In the genomic region with DNA sequence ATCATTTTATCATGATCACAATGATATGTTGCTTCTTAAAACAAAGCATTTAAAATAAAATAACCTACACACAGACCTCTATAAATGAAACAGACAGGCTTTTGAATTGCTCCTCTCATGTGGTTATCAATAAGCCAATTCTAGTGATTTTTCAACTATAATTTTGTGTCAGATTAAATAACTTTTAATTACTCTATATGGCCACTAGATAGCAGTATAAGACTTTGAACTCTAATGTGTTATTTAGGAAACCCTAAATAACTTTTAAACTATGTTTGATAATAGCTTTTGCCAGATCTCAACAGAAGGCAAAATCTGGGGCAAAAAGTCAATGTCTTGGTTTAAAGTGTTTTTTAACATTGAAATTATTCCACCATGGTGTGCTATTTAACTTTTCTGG, we compare ENCODE assay signal across 18 mouse cellular contexts.
DNase-seq lines count a peak whose midpoint lies in the region; ATAC-seq and TF ChIP-seq lines count a peak whose summit lies in the region.
"Had no signal": no experiment of that assay in that cellular context is flagged by ENCODE, and none has a peak within 500 bp of the region (broad histone marks: within the 10 kb centered on the region; RNA-seq: fewer than 3 reads in every experiment).

No protein-coding gene starts in this region.

- H3K4me1 ChIP-seq in forebrain, embryonic 14.5 days (ENCODE audit: control insufficient read depth, insufficient read depth, low read length) = no peaks in the 10 kb centered on the region
- H3K4me1 ChIP-seq in forebrain, embryonic 13.5 days = no peaks in the 10 kb centered on the region
- no peaks in the 10 kb centered on the region for H3K4me1 ChIP-seq in limb, embryonic 14.5 days (ENCODE audit: control insufficient read depth, insufficient read depth, low read length)
- no peaks in the 10 kb centered on the region for H3K4me1 ChIP-seq in limb, embryonic 10.5 days
- H3K4me1 ChIP-seq in ES-E14 (ENCODE audit: control insufficient read depth in 2 of 2, insufficient read depth in 2 of 2, low read length in 2 of 2, poor library complexity in 1 of 2) = no peaks in the 10 kb centered on the region
- H3K4me1 ChIP-seq: forebrain, embryonic 10.5 days; liver, embryonic 12.5 days; neural tube, embryonic 15.5 days had no signal

- no peaks in the 10 kb centered on the region for H3K36me3 ChIP-seq in forebrain, embryonic 14.5 days (ENCODE audit: control insufficient read depth, insufficient read depth, low read length)
- H3K36me3 ChIP-seq in forebrain, embryonic 13.5 days (ENCODE audit: poor library complexity, severe bottlenecking) = no peaks in the 10 kb centered on the region
- no peaks in the 10 kb centered on the region for H3K36me3 ChIP-seq in limb, embryonic 14.5 days (ENCODE audit: control insufficient read depth, insufficient read depth, low read length)
- no peaks in the 10 kb centered on the region for H3K36me3 ChIP-seq in limb, embryonic 10.5 days
- no peaks in the 10 kb centered on the region for H3K36me3 ChIP-seq in ES-E14 (ENCODE audit: control insufficient read depth, insufficient read depth, low read length, poor library complexity, severe bottlenecking)
- H3K36me3 ChIP-seq: forebrain, embryonic 10.5 days; liver, embryonic 12.5 days; neural tube, embryonic 15.5 days had no signal

- DNase-seq in forebrain, embryonic 14.5 days (ENCODE audit: low spot score) = peak; percentile 68
- peak; percentile 46 for DNase-seq in limb, embryonic 14.5 days (ENCODE audit: low spot score)
- no peak for DNase-seq in limb, embryonic 10.5 days (ENCODE audit: low spot score)
- no peak for DNase-seq in ES-E14 (ENCODE audit: low read depth, low spot score)
- DNase-seq in embryo, embryonic 11 days = peak; percentile 4
- no peak for DNase-seq in ovary, postnatal 10 days (ENCODE audit: low spot score)
- DNase-seq in layer of hippocampus, adult 8-10 months (ENCODE audit: low spot score in 2 of 2) = no peak
- DNase-seq: adrenal gland, postnatal 36 days; gastrocnemius, postnatal 10 days; heart, postnatal 10 days; kidney, postnatal 25 days; lung, postnatal 4 days; right cerebral cortex, postnatal 25 days had no signal

- no peak for ATAC-seq in forebrain, embryonic 14.5 days
- no peak for ATAC-seq in forebrain, embryonic 13.5 days
- ATAC-seq in limb, embryonic 14.5 days (ENCODE audit: low FRiP score, low read depth) = no peak
- ATAC-seq: inflammation-experienced regulatory T-cells, adult 6 months; liver, embryonic 12.5 days had no signal

- no peak overlapping the region for H3K27ac ChIP-seq in forebrain, embryonic 14.5 days (ENCODE audit: low read depth, low read length)
- H3K27ac ChIP-seq in forebrain, embryonic 13.5 days = no peak overlapping the region
- no peak overlapping the region for H3K27ac ChIP-seq in limb, embryonic 14.5 days (replicated peaks; ENCODE audit: low read depth, low read length)
- H3K27ac ChIP-seq in limb, embryonic 10.5 days = no peak overlapping the region
- no peak overlapping the region for H3K27ac ChIP-seq in ES-E14 (ENCODE audit: insufficient read depth, low read depth, low read length, poor library complexity, severe bottlenecking)
- H3K27ac ChIP-seq: forebrain, embryonic 10.5 days; liver, embryonic 12.5 days; neural tube, embryonic 15.5 days had no signal

- in situ Hi-C loops in ES-E14 (cut with MboI; ENCODE audit: low sequenced_read_pairs in 2 of 2, unreplicated experiment in 2 of 2) = loop anchor here (25.0 kb wide), 1 partner anchor 790 kb away; no protein-coding TSS in a partner anchor

- no peak overlapping the region for H3K4me3 ChIP-seq in forebrain, embryonic 14.5 days (ENCODE audit: low read depth, low read length)
- no peak overlapping the region for H3K4me3 ChIP-seq in forebrain, embryonic 13.5 days
- H3K4me3 ChIP-seq in limb, embryonic 14.5 days (replicated peaks; ENCODE audit: low read length) = no peak overlapping the region
- no peak overlapping the region for H3K4me3 ChIP-seq in limb, embryonic 10.5 days
- no peak overlapping the region for H3K4me3 ChIP-seq in ES-E14 (ENCODE audit: insufficient read depth in 1 of 2, low read depth in 1 of 2, low read length in 2 of 2, poor library complexity in 1 of 2, severe bottlenecking in 1 of 2)
- H3K4me3 ChIP-seq: forebrain, embryonic 10.5 days; liver, embryonic 12.5 days; neural tube, embryonic 15.5 days had no signal

- H3K9ac ChIP-seq in forebrain, embryonic 14.5 days (ENCODE audit: low read length) = no peak overlapping the region
- H3K9ac ChIP-seq in forebrain, embryonic 13.5 days = no peak overlapping the region
- H3K9ac ChIP-seq in limb, embryonic 14.5 days (ENCODE audit: low read depth, low read length, severe bottlenecking) = no peak overlapping the region
- H3K9ac ChIP-seq in ES-E14 (ENCODE audit: insufficient read depth, low read depth, low read length, poor library complexity, severe bottlenecking) = no peak overlapping the region
- H3K9ac ChIP-seq: liver, embryonic 12.5 days; neural tube, embryonic 15.5 days had no signal

- no peaks in the 10 kb centered on the region for H3K9me3 ChIP-seq in forebrain, embryonic 14.5 days (replicated peaks; ENCODE audit: control insufficient read depth, low read length)
- H3K9me3 ChIP-seq in forebrain, embryonic 13.5 days (replicated peaks) = no peaks in the 10 kb centered on the region
- no peaks in the 10 kb centered on the region for H3K9me3 ChIP-seq in limb, embryonic 14.5 days (ENCODE audit: control insufficient read depth, low read length)
- H3K9me3 ChIP-seq in limb, embryonic 10.5 days (replicated peaks) = no peaks in the 10 kb centered on the region
- no peaks in the 10 kb centered on the region for H3K9me3 ChIP-seq in ES-E14 (ENCODE audit: control insufficient read depth, insufficient read depth, low read depth, low read length)
- H3K9me3 ChIP-seq: forebrain, embryonic 10.5 days; liver, embryonic 12.5 days; neural tube, embryonic 15.5 days had no signal

- H3K4me2 ChIP-seq in forebrain, embryonic 14.5 days (ENCODE audit: low read length) = no peak overlapping the region
- no peak overlapping the region for H3K4me2 ChIP-seq in forebrain, embryonic 13.5 days
- no peak overlapping the region for H3K4me2 ChIP-seq in limb, embryonic 14.5 days (replicated peaks; ENCODE audit: low read depth, low read length, severe bottlenecking)
- H3K4me2 ChIP-seq: liver, embryonic 12.5 days; neural tube, embryonic 15.5 days had no signal

- TF ChIP-seq POLR2A in limb, embryonic 14.5 days (IDR thresholded peaks at IDR 0.05; ENCODE audit: borderline replicate concordance, extremely low read depth, insufficient read depth, insufficient read length) = no peak

- no peaks in the 10 kb centered on the region for H3K27me3 ChIP-seq in forebrain, embryonic 14.5 days (replicated peaks; ENCODE audit: control insufficient read depth, insufficient read depth, low read length)
- no peaks in the 10 kb centered on the region for H3K27me3 ChIP-seq in forebrain, embryonic 13.5 days
- no peaks in the 10 kb centered on the region for H3K27me3 ChIP-seq in limb, embryonic 14.5 days (ENCODE audit: control insufficient read depth, insufficient read depth, low read length)
- no peaks in the 10 kb centered on the region for H3K27me3 ChIP-seq in limb, embryonic 10.5 days (ENCODE audit: low read depth, poor library complexity, severe bottlenecking)
- H3K27me3 ChIP-seq: liver, embryonic 12.5 days; neural tube, embryonic 15.5 days had no signal

TF ChIP-seq in ES-E14, 5 proteins besides CTCF, POLR2A, EP300 and RAD21:
- TF ChIP-seq HCFC1 (IDR thresholded peaks at IDR 0.05; ENCODE audit: borderline replicate concordance, insufficient read depth, low read length) (no peak), CHD2 (IDR thresholded peaks at IDR 0.05; ENCODE audit: low read depth, low read length) (no peak), MAFK (IDR thresholded peaks at IDR 0.05; ENCODE audit: insufficient read depth, low read depth, low read length) (no peak), ZC3H11A (IDR thresholded peaks at IDR 0.05; ENCODE audit: borderline replicate concordance, low read depth, low read length) (peak; percentile 51), ZNF384 (IDR thresholded peaks at IDR 0.05; ENCODE audit: low read depth, low read length) (no peak)

Comparison
In these comparisons a context has a peak if more than half of its experiments do, and no peak if none do; other contexts are left out.
1. DNase-seq: peak in forebrain, embryonic 14.5 days (single experiment), limb, embryonic 14.5 days (single experiment) and embryo, embryonic 11 days (single experiment); none in limb, embryonic 10.5 days (single experiment), ES-E14 (single experiment), ovary, postnatal 10 days (single experiment) and layer of hippocampus, adult 8-10 months (0 of 2).